Mouse (Mus musculus) stomach, embryonic 15.5 days (tissue): Measurements from ENCODE around the gene Cyb561a3. TPM values are rescaled to one million over a fixed set of nuclear protein-coding genes. Genes with fewer than 3 reads are reported as not detected.

Experiments used
- ATAC-seq: fragments of 200-750 bp; cut with Nextera tagmentation; 2 replicates; pipeline ENCODE4 v1.8.0; 2017; ENCODE audit warnings: low read depth, moderate number of reproducible peaks, moderate TSS enrichment; ENCODE audit not compliant: insufficient read depth, low FRiP score
- H3K27ac ChIP-seq: fragments of 300-500 bp; sonication (generic); 2 replicates; pipeline ENCODE4 v1.5.1; 2015; ENCODE audit warnings: mild to moderate bottlenecking, inconsistent platforms
- H3K27me3 ChIP-seq: fragments of 300-500 bp; sonication (generic); replicated peaks from 2 replicates; pipeline ENCODE4 v1.6.1; 2015; ENCODE audit warnings: inconsistent platforms
- H3K36me3 ChIP-seq: fragments of 300-500 bp; sonication (generic); 2 replicates; pipeline ENCODE4 v1.6.1; 2015; ENCODE audit warnings: inconsistent platforms
- H3K4me1 ChIP-seq: fragments of 300-500 bp; sonication (generic); 2 replicates; pipeline ENCODE4 v1.6.1; 2015; ENCODE audit warnings: inconsistent platforms
- H3K4me2 ChIP-seq: fragments of 300-500 bp; sonication (generic); 2 replicates; pipeline ENCODE4 v1.6.1; 2015; ENCODE audit warnings: mild to moderate bottlenecking, inconsistent platforms
- H3K4me3 ChIP-seq: fragments of 300-500 bp; sonication (generic); replicated peaks from 2 replicates; pipeline ENCODE4 v1.5.1; 2015; ENCODE audit warnings: inconsistent platforms
- H3K9ac ChIP-seq: fragments of 300-500 bp; sonication (generic); 2 replicates; pipeline ENCODE4 v1.6.1; 2015; ENCODE audit warnings: inconsistent platforms
- H3K9me3 ChIP-seq: fragments of 300-500 bp; sonication (generic); 2 replicates; pipeline ENCODE4 v1.6.1; 2016; ENCODE audit warnings: inconsistent platforms
- WGBS: fragments of 180-500 bp; shearing (Covaris S2); methylation state at CpG from one replicate; pipeline ENCODE4 v1.1.7; 2015; 5-methylcytosine and 5-hydroxymethylcytosine counted together
- polyA plus RNA-seq: library from polyadenylated mRNA; unstranded; fragments of >200 nt; fragmentation: Nextera tagmentation; extraction: Ambion mirVana; gene quantifications from 2 replicates; pipeline ENCODE4 v1.2.1, GENCODE M21; 2015

The Cyb561a3 gene
- polyA plus RNA-seq, 1 experiment from 2014 or later, result 19.6 TPM

- no peaks in the 10 kb centered on the region for H3K36me3 ChIP-seq
- no peaks in the 10 kb centered on the region for H3K4me1 ChIP-seq
- no peaks in the 10 kb centered on the region for H3K27me3 ChIP-seq
- H3K9me3 ChIP-seq, result no peaks in the 10 kb centered on the region
- WGBS, result 52% methylated on average over 4 of the region's 4 CpGs
- no peak overlapping the region for H3K9ac ChIP-seq
- H3K4me2 ChIP-seq, result no peak overlapping the region
- no peak overlapping the region for H3K27ac ChIP-seq
- H3K4me3 ChIP-seq, result no peak overlapping the region
- ATAC-seq, result no peak
Measured at GRCm38 (mm10) chr19:10565217-10565616, 11.8 kb upstream of the Cyb561a3 start.

- no peak overlapping the region for H3K4me3 ChIP-seq
- no peaks in the 10 kb centered on the region for H3K27me3 ChIP-seq
- no peak for ATAC-seq
- no peaks in the 10 kb centered on the region for H3K9me3 ChIP-seq
- H3K27ac ChIP-seq, result no peak overlapping the region
- H3K9ac ChIP-seq, result no peak overlapping the region
- WGBS, result 97% methylated on average over 6 of the region's 6 CpGs
- no peak overlapping the region for H3K4me2 ChIP-seq
- peaks cover 19% of the 10 kb centered on the region for H3K36me3 ChIP-seq
- no peaks in the 10 kb centered on the region for H3K4me1 ChIP-seq
Measured at GRCm38 (mm10) chr19:10569627-10570026, 7.3 kb upstream of the Cyb561a3 start.

- H3K9me3 ChIP-seq, result no peaks in the 10 kb centered on the region
- H3K9ac ChIP-seq, result no peak overlapping the region
Measured at GRCm38 (mm10) chr19:10580102-10580501, 3.1 kb downstream of the Cyb561a3 start.

DNA sequence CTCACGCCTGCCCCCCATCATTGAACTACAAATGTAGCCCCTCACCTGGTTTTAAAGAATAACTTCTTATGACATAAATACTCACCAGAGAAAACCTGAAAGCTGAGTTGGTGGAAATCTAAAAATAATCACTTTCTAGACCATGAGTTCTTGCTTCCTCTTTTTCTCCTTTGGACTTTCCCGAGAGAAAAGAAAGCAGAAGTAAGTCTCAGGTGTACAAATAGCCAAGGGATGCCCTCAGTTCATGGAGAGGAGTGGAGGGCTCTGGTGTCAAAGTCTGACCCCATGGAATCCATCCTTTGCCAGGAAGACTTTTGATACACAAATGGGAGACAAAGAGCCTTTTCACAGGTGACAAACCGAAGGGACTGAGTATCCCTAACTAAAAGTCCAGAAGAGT lies 3.8 kb downstream of the Cyb561a3 start:
- no peak overlapping the region for H3K4me3 ChIP-seq
- no peak for ATAC-seq
- no peak overlapping the region for H3K27ac ChIP-seq
- no peaks in the 10 kb centered on the region for H3K27me3 ChIP-seq
- no peaks in the 10 kb centered on the region for H3K36me3 ChIP-seq
- H3K9ac ChIP-seq, result no peak overlapping the region
- no peak overlapping the region for H3K4me2 ChIP-seq
- H3K9me3 ChIP-seq, result no peaks in the 10 kb centered on the region
- peaks cover 15% of the 10 kb centered on the region; the same call in 1 of the 2 replicates for H3K4me1 ChIP-seq
- WGBS, result 69% methylated on average over 3 of the region's 3 CpGs

More at GRCm38 (mm10) chr19:10580102-10580501, 3.1 kb downstream of the Cyb561a3 start:
- WGBS, result 76% methylated on average over 3 of the region's 3 CpGs
- no peaks in the 10 kb centered on the region for H3K36me3 ChIP-seq
- peaks cover 15% of the 10 kb centered on the region; the same call in 1 of the 2 replicates for H3K4me1 ChIP-seq
- H3K4me2 ChIP-seq, result no peak overlapping the region
- H3K27me3 ChIP-seq, result no peaks in the 10 kb centered on the region
- H3K27ac ChIP-seq, result no peak overlapping the region
- ATAC-seq, result no peak
- H3K4me3 ChIP-seq, result no peak overlapping the region

- Histone ChIP-seq H3K9me3 (no peaks in the 10 kb centered on the region), H3K9ac (no peak overlapping the region), H3K4me3 (no peak overlapping the region), H3K36me3 (no peaks in the 10 kb centered on the region), H3K27ac (no peak overlapping the region), H3K4me2 (no peak overlapping the region), H3K27me3 (no peaks in the 10 kb centered on the region), H3K4me1 (peaks cover 11% of the 10 kb centered on the region; the same call in 1 of the 2 replicates)
- no peak for ATAC-seq
- 75% methylated on average over 6 of the region's 6 CpGs for WGBS
Measured at GRCm38 (mm10) chr19:10581984-10582383, 5.0 kb downstream of the Cyb561a3 start.

GRCm38 (mm10) chr19:10583550-10584146 lies 6.7 kb downstream of the Cyb561a3 start:
- no peak overlapping the region for H3K4me3 ChIP-seq
- H3K36me3 ChIP-seq, result no peaks in the 10 kb centered on the region; the same call in 1 of the 2 replicates
- no peaks in the 10 kb centered on the region for H3K27me3 ChIP-seq
- 71% methylated on average over 7 of the region's 7 CpGs for WGBS
- H3K4me1 ChIP-seq, result peaks cover 3% of the 10 kb centered on the region; the same call in 1 of the 2 replicates
- H3K27ac ChIP-seq, result no peak overlapping the region
- no peak overlapping the region for H3K4me2 ChIP-seq
- no peaks in the 10 kb centered on the region for H3K9me3 ChIP-seq
- no peak for ATAC-seq
- no peak overlapping the region for H3K9ac ChIP-seq

DNA sequence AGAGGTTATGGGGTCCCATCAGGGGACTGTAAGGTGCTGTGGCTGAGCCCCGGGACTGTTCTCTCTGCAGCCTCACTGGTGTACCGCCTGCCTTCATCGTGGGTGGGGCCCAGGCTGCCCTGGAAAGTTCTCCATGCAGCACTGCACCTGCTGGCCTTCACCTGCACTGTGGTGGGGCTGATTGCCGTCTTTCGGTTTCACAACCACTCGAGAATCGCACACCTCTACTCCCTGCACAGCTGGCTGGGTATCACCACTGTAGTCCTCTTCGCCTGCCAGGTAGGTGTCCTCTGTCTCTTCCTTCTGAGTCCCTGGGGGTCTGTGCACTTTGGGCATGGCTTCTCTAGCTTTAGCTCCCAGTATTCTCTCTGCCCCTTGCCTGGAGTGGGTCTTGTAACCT lies 8.1 kb downstream of the Cyb561a3 start:
- WGBS, result 77% methylated on average over 8 of the region's 8 CpGs
- Histone ChIP-seq H3K9me3 (no peaks in the 10 kb centered on the region), H3K36me3 (no peaks in the 10 kb centered on the region; the same call in 1 of the 2 replicates), H3K27ac (no peak overlapping the region), H3K4me2 (no peak overlapping the region), H3K4me1 (no peaks in the 10 kb centered on the region), H3K9ac (no peak overlapping the region), H3K27me3 (no peaks in the 10 kb centered on the region), H3K4me3 (no peak overlapping the region)
- peak; percentile 40 for ATAC-seq

DNA sequence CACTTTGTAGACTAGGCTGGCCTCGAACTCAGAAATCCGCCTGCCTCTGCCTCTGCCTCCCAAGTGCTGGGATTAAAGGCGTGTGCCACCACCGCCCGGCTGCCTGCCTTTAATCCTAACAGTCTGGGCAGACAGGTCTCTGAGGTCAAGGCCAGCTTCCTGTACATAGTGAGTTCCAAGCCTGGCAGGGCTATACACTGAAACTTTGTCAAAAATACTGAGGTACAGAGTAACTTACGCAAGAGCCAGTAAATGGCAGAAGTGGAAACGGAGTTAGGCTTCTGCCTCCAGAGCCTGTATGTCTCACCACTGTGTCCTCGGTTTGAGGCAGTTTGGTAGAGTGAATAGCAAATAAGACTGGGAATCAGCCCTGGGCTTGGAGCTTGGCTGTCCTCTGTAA lies 10.3 kb downstream of the Cyb561a3 start:
- WGBS, result 79% methylated on average over 8 of the region's 8 CpGs
- H3K27ac ChIP-seq, result no peak overlapping the region
- no peak overlapping the region for H3K4me3 ChIP-seq
- no peaks in the 10 kb centered on the region for H3K27me3 ChIP-seq
- no peak overlapping the region for H3K4me2 ChIP-seq
- H3K9me3 ChIP-seq, result no peaks in the 10 kb centered on the region
- no peak overlapping the region for H3K9ac ChIP-seq
- peaks cover 3% of the 10 kb centered on the region; the same call in 1 of the 2 replicates for H3K36me3 ChIP-seq
- no peaks in the 10 kb centered on the region for H3K4me1 ChIP-seq
- no peak for ATAC-seq

DNA sequence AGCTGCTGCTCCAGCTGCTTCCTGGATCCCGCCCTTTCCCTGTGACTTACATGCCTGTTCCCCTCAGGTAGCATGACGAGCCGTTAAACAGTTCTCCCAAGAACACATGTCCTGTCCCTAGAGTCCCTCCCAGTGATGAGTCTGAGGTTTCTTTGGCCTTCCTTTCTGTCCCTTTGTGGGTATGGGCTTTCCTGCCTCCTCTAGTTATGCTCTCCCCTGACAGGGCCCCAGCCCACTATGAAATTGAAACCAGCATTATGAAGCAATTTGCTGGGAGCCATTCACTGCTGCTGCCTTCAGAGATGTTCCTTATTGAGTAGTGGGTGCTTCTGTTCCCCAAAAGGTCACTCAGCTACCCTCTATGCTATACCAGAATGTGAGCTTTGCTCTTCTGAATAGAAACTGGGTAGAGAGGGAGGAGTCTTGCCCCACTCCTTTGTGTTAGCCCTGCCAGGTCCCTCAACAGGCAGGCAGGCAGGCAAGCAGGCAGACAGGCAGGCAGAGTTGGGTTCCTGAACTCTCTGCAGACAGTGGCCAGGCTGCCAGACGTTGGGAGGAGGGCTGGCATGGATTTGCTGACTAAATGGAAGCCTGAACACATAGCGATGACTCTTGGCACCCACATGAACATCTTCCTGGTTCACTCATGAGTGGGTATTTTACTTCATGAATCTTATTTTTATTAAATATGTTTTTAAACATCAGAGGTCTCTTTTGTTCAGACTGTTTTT lies 12.3 kb downstream of the Cyb561a3 start:
- no peaks in the 10 kb centered on the region for H3K9me3 ChIP-seq
- H3K27ac ChIP-seq, result no peak overlapping the region
- H3K4me1 ChIP-seq, result no peaks in the 10 kb centered on the region
- ATAC-seq, result no peak
- WGBS, result 68% methylated on average over 5 of the region's 5 CpGs
- no peak overlapping the region for H3K9ac ChIP-seq
- H3K27me3 ChIP-seq, result no peaks in the 10 kb centered on the region
- H3K4me2 ChIP-seq, result no peak overlapping the region
- H3K4me3 ChIP-seq, result no peak overlapping the region
- H3K36me3 ChIP-seq, result peaks cover 3% of the 10 kb centered on the region; the same call in 1 of the 2 replicates

DNA sequence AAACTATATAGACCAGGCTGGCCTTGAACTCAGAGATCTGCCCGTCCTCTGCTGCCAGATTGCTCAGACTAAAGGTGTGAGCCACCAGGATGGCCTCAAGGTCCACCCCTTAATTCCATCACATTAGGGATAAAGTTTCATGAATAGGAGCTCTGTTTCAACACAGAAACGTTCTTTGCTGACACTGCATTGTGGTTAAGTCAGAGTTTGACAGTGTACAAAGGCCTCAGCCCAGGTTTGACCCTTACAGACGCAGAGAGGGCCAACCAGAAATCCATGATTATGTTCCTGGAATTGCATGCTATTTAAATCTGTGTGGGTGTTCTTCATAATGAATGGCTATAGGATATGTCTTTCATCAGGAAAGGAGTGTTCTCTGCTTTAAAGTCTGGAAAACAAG lies 13.3 kb downstream of the Cyb561a3 start:
- Histone ChIP-seq H3K27ac (no peak overlapping the region), H3K36me3 (peaks cover 3% of the 10 kb centered on the region; the same call in 1 of the 2 replicates), H3K4me2 (no peak overlapping the region), H3K9ac (no peak overlapping the region), H3K9me3 (no peaks in the 10 kb centered on the region), H3K4me3 (no peak overlapping the region), H3K27me3 (no peaks in the 10 kb centered on the region), H3K4me1 (no peaks in the 10 kb centered on the region)
- ATAC-seq, result no peak
- WGBS, result 60% methylated on average over 3 of the region's 3 CpGs

DNA sequence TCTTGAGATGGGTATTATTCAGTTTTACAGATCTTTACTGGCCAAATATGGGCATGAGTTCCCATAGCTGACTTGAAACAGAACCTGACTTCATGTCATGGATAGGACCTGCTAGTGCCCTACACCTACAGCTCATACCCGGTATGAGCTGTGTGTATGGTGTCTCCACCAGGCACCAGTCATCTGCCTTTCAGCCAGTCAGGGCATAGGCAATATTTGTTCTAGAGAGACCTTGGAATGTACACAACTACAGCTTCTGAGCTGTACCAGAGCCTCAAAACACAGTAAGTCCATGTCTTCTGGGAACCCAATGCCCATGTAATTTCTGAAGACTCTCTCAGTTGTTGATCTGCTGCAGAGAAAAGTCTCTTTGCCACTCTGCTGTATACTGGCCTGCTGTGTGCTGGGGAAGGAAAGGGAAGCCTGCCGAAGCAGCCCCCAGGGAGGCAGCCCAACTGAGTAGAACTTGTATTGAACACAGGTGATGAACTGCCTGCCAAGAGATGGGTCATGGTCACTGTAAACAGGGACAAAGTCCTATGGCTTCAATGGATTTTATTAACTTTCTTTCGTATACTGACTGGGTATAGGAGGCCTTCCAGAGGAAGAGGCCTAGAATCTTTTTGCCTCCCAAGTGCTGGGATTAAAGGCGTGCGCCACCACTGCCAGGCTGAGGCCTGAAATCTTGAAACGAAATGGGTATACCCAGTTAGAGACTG lies 14.8 kb downstream of the Cyb561a3 start:
- Histone ChIP-seq H3K27ac (no peak overlapping the region), H3K9me3 (no peaks in the 10 kb centered on the region), H3K36me3 (peaks cover 3% of the 10 kb centered on the region; the same call in 1 of the 2 replicates), H3K27me3 (no peaks in the 10 kb centered on the region), H3K4me3 (no peak overlapping the region), H3K9ac (no peak overlapping the region), H3K4me2 (no peak overlapping the region), H3K4me1 (no peaks in the 10 kb centered on the region)
- no peak for ATAC-seq
- 91% methylated on average over 6 of the region's 6 CpGs for WGBS

GRCm38 (mm10) chr19:10598188-10598587 lies 21.2 kb downstream of the Cyb561a3 start:
- 0 out of 2 replicates have a peak, but pooled peaks cover 2% of the 10 kb centered on the region for H3K4me1 ChIP-seq
- H3K27ac ChIP-seq, result no peak overlapping the region
- ATAC-seq, result no peak
- no peak overlapping the region for H3K9ac ChIP-seq
- H3K36me3 ChIP-seq, result no peaks in the 10 kb centered on the region
- no peaks in the 10 kb centered on the region for H3K27me3 ChIP-seq
- no peak overlapping the region for H3K4me2 ChIP-seq
- no peaks in the 10 kb centered on the region for H3K9me3 ChIP-seq
- 39% methylated on average over 3 of the region's 3 CpGs for WGBS
- H3K4me3 ChIP-seq, result no peak overlapping the region
